Mouse (Mus musculus) layer of hippocampus, postnatal 10 days (tissue): ENCODE measurements at regions not wholly inside any gene's neighbourhood (a gene's known extent, or its start where the extent isn't known, plus 50 kb on each side); places are given as distances from the start of the nearest gene placed in this dataset.

Experiments
- DNase-seq, 2 experiments: peaks; one replicate each; pipeline ENCODE4 v3.0.0; 2021; ENCODE audit warnings: low spot score in 2 of 2

DNA sequence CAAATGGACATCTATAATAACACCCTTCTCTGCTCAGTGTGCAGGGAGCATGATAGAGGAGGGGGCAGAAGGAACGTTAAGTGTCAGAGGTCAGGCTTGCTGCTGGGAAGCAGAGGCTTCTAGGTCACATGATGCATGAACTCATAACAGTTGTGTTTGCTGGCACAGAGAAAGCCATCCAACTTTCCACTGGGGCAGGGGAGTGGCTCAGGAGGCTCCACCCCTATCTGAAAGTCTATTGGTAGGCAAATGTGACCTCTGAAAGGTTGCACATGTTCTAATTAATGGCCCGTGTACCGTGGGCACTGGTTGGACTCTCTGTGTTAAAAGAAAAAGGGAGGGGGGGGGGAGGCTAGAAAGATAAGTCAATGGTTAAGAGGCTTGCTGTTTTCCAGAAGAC lies 224.6 kb downstream of the Slc16a7 start:
- no peak for DNase-seq

- DNase-seq: no peak
Observed at GRCm38 (mm10) chr10:125161077-125161476, 228.2 kb downstream of the Slc16a7 start.

GRCm38 (mm10) chr10:125148753-125149152 lies 240.5 kb downstream of the Slc16a7 start:
- no peak for DNase-seq

DNA sequence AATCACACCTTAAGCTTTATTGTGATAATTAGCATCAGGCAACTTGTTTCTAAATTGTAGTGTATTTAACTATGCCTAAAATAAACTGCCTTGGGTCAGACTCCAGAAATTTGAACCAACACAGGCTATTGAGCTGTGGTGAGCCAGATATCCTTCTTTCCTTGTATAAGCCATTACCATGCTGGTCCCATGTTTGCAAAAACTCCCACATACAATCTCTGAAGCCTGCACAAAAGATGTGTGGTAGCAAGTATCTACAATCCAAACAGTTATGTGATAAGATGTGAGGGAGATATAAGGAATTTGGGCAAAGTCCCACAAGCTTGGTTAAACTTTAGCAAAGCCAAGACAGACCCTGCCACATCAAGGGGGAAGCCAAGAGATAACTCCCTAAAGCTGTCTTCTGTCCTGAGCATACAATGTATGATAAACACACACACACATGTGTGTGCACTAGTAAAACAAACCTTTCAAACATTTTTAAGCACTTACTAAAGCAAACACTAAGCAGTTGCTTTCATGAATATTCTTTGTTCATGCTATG lies 242.0 kb downstream of the Slc16a7 start:
- no peak for DNase-seq

- no peak for DNase-seq
Observed at GRCm38 (mm10) chr10:125146365-125146764, 242.9 kb downstream of the Slc16a7 start.

DNA sequence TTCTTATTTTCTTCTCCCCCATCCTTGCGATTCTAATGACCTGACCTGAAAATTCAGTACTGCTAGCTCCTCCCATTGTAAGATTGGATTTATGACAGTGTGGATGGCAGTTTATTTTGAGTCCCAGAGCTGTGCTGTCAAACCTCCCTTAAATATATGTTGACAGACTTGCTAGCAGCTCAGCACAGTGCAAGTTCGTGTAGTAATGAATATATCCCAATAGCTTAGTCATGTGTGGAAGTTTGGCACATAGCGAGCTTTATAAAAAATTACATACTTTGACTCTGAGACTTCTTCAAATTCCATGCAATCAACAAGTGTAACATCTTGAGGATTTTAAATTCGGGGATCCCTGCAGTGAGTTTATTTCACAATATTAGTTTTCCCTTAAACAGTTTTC lies 243.5 kb downstream of the Slc16a7 start:
- DNase-seq: no peak

DNA sequence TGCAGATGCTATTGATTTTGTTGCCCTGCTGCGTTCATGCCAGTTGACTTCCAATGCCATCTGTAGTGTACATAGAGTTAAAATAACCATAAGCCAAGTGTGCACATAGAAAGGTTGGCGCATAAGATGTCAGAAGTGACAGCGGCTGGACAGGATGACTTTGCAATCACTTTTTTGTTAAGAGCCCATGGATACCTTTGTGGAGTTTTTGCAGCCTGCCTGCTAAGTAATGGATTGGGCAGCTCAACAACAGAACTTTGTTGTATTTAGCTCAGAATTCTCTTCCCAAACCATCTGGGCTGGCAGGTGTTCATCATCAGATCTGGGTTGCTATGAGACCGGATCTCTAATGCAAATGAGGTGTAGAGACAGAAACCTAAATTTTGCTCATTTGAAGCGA lies 267.5 kb downstream of the Slc16a7 start:
- peak; percentile 64 to 73 for DNase-seq

GRCm38 (mm10) chr10:125114318-125114717 lies 274.9 kb downstream of the Slc16a7 start:
- DNase-seq: no peak

- DNase-seq: no peak
Observed at GRCm38 (mm10) chr10:125108986-125109385, 280.3 kb downstream of the Slc16a7 start.

DNA sequence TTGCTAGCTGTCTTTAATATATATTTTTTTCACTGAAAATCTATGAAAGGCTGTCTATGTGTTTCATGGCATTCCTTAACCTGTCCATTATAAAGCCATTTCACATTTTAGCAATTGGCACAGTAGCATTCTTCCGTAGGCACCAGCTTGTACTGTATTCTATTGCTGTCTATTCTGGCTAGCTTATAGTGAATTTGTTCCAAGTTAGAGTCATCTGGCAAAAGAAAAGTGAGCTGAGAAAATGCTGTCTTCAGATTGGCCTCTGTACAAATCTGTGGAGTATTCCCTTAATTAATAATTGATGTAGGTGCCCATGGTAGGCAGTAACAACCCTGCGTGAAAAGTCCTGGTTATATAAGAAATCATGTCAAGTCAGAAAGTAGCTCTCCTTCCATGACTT lies 304.3 kb downstream of the Slc16a7 start:
- no peak for DNase-seq

- DNase-seq: no peak
Observed at GRCm38 (mm10) chr10:125072401-125072800, 316.9 kb downstream of the Slc16a7 start.

GRCm38 (mm10) chr10:125070246-125070645 lies 319.0 kb downstream of the Slc16a7 start:
- DNase-seq: peak in 1 of 2 experiments; percentile 6

DNA sequence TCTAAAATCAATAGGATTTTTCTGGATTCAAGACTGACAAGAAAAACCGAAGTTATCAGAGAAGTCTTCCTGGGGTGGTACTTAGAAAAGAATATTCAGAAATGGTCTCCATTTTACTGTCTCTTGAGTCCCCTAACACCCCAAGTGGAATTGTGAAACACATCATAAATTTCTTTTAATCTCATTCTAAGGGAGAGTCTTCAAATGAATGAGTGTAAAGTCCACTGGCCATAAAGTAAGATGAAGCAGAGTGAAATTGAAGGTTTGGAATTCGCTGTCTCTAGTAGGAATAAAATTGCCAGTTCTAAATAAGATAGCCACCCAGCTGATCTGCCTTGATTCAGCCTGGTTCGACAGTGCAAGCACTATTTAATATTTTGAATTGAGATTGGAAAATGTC lies 350.0 kb downstream of the Slc16a7 start:
- DNase-seq: no peak

GRCm38 (mm10) chr10:125035631-125036030 lies 353.6 kb downstream of the Slc16a7 start:
- DNase-seq: no peak

DNA sequence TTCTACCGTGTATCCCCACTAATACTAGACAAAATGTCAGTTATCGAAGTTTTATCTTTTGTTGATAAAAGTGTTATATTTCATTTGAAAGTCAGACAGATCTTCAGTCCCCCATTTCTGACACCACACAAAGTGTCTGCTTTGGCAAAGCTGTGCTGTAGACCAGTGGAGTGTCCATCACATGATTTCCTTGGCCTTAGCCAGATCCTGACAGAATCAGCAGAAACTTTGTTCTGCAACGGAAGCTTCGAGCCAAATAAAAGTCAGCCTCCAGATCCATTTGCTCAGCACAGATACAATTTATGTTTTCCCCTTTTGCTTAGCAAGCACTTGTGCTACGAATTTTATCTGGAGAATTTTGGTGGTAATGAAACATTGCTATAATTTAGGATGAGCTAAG lies 360.9 kb downstream of the Slc16a7 start:
- DNase-seq: no peak

DNA sequence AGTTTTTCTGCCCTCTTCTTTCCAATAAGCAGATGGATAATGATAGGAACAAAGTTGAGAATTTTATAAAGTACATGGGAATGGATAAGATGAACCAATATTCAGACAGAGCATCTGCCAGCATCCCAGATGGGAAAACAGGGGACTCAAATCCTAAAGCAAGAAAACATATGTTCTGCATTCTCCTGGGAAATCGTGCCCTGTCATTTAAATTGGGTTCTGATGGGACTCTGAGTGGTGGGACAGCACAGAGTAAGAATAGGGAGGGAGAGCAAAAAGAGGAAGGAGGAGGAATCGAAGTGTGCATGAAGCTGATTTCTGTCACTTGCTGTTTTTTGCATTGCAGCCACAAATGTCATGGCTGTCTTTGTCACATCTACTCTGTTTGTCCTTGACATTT lies 362.4 kb downstream of the Slc16a7 start:
- peak; percentile 8 to 14 for DNase-seq
